Mouse (Mus musculus) hematopoietic stem cell, adult 5-6 weeks (primary cell): ENCODE data around the gene Vmn1r113. TPM values are rescaled to one million over a fixed set of nuclear protein-coding genes. Genes with fewer than 3 reads are reported as not detected.
"Not testable (repeated sequence)": the region's sequence is repeated elsewhere in the genome, so short reads cannot be mapped to it uniquely, and the experiment has no call there.

Experiments
- ATAC-seq, 2 experiments: fragments of 125-278 bp in 1 of 2; replicated peaks in 1 of 2; 2 replicates each; pipeline ENCODE4 v1.8.0; 2016 to 2017; ENCODE audit warnings: inconsistent platforms in 2 of 2, mild to moderate bottlenecking in 2 of 2, moderate number of reproducible peaks in 2 of 2, low read depth in 1 of 2, moderate TSS enrichment in 1 of 2; ENCODE audit not compliant: low FRiP score in 2 of 2, poor library complexity in 2 of 2, severe bottlenecking in 2 of 2, insufficient read depth in 1 of 2, low TSS enrichment in 1 of 2
- total RNA-seq: library from RNA; stranded (forward); fragments of 172-1452, 232-1000 nt; gene quantifications from 2 replicates; pipeline ENCODE4 v1.2.3, GENCODE M21; 2017

Vmn1r113 gene
- not detected in 2 replicates for total RNA-seq

DNA sequence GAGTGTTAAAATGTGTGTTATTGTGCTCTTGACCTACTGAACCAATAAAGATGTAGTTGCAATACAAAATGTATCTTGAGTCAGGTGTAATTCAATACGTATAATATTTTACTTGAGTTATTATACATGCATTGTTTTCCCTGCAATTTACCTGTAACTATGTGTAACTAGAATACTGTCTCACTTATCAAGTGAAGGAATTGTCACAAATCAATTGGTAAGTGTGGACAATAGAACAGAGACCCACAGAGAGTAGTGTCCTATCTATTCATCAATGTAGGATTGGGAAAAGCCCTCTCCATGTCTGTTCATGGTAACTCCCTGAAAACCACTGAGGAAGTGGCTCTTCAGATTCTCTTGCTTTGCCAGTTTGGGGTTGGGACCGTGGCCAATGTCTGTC is at the start of gene Vmn1r113:
Gene Vmn1r113, plus strand, starts transcription at position 301 of the 400 bp plus-strand sequence.
- not testable (repeated sequence) for ATAC-seq

DNA sequence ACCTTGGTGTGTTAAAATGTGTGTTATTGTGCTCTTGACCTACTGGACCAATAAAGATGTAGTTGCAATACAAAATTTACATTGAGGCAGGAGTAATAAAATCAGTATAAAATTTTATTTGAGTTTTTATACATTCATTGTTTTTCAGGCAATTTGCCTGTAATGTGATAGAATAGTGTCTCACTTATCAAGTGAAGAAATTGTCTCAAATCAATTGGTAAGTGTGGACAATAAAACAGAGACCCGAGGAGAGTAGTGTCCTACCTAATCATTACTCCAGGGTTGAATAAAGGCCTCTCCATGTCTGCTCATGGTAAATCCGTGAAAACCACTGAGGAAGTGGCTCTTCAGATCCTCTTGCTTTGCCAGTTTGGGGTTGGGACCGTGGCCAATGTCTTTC is 16.2 kb upstream of the Vmn1r113 start, which contains the start of gene Vmn1r112:
Gene Vmn1r112, plus strand, starts transcription at position 301 of the 400 bp plus-strand sequence.
- ATAC-seq = not testable (repeated sequence)

DNA sequence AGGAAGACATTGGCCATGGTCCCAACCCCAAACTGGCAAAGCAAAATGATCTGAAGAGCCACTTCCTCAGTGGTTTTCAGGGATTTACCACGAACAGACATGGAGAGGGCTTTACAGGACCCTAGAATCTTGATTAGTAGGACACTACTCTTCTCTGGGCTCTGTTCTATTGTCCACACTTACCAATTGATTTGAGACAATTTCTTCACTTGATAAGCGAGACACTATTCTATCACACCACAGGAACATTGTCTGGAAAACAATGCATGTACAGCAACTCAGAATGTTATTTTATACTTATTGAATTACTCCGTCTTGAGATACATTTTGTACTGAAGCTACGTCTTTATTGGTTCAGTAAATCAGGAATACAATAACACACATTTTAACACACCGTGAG is 25.0 kb downstream of the Vmn1r113 start, which contains the start of gene Vmn1r114:
Gene Vmn1r114, minus strand, starts transcription at position 101 of the 400 bp plus-strand sequence.
- ATAC-seq = not testable (repeated sequence)

Other genes starting within 250 kb of the Vmn1r113 start
- gene Gm5726, start 241.5 kb upstream of the Vmn1r113 start, total RNA-seq = not detected in 2 replicates
- gene Gm4141, start 211.0 kb upstream of the Vmn1r113 start, total RNA-seq = not detected in 2 replicates
- gene Gm4513, start 188.3 kb upstream of the Vmn1r113 start, total RNA-seq = not detected in 2 replicates
- not detected in 2 replicates for gene Vmn1r107, start 118.4 kb upstream of the Vmn1r113 start, total RNA-seq
- gene Vmn1r111, start 84.1 kb upstream of the Vmn1r113 start, total RNA-seq = not detected in 2 replicates
- not detected in 2 replicates for gene Gm10668, start 56.7 kb upstream of the Vmn1r113 start, total RNA-seq
- gene Vmn1r112, start 16.1 kb upstream of the Vmn1r113 start, total RNA-seq = not detected in 2 replicates
- gene Vmn1r114, start 24.9 kb downstream of the Vmn1r113 start, total RNA-seq = not detected in 2 replicates
- not detected in 2 replicates for gene Vmn1r115, start 57.7 kb downstream of the Vmn1r113 start, total RNA-seq
- not detected in 2 replicates for gene Vmn1r116, start 85.0 kb downstream of the Vmn1r113 start, total RNA-seq
- not detected in 2 replicates for gene Vmn1r117, start 96.8 kb downstream of the Vmn1r113 start, total RNA-seq
- not detected in 2 replicates for gene Vmn1r118, start 125.1 kb downstream of the Vmn1r113 start, total RNA-seq
- not detected in 2 replicates for gene Vmn1r119, start 225.2 kb downstream of the Vmn1r113 start, total RNA-seq